Mouse (Mus musculus): ENCODE results near the gene Ttc33. TPM values are rescaled to one million over a fixed set of nuclear protein-coding genes. Genes with fewer than 3 reads are reported as not detected.

The Ttc33 gene
- total and polyA plus RNA-seq, 3 experiments, result 21.0 to 26.2 TPM; not detected in 1

- H3K27me3 ChIP-seq (ENCODE audit: control insufficient read depth in 1 of 2, insufficient read depth in 2 of 2, low read length in 2 of 2), result no peaks in the 10 kb centered on the region
- H3K36me3 ChIP-seq (ENCODE audit: control insufficient read depth in 1 of 2, insufficient read depth in 2 of 2, low read length in 2 of 2), result peaks cover 0 to 16% of the 10 kb centered on the region in 2 experiments; a peak in 2 of 4 replicates
- no peak overlapping the region for H3K27ac ChIP-seq (ENCODE audit: control insufficient read depth, low read depth, low read length)
- peak; percentile 55 for DNase-seq (ENCODE audit: low read depth, low spot score)
- H3K79me2 ChIP-seq (ENCODE audit: control insufficient read depth, insufficient read depth, low read length, poor library complexity), result no peaks in the 10 kb centered on the region
- H3K4me3 ChIP-seq (ENCODE audit: control insufficient read depth in 1 of 2, insufficient read depth in 1 of 2, low read depth in 2 of 2, low read length in 2 of 2), result no peak overlapping the region
- no peaks in the 10 kb centered on the region for H3K9me3 ChIP-seq (replicated peaks; ENCODE audit: insufficient read depth, low read length)
- no peak overlapping the region for H3K9ac ChIP-seq (ENCODE audit: control insufficient read depth, low read depth, low read length, poor library complexity, severe bottlenecking)
- TF ChIP-seq ELF1 (IDR thresholded peaks at IDR 0.05; ENCODE audit: low read depth, low read length) (no peak), CHD1 (IDR thresholded peaks at IDR 0.05; ENCODE audit: low read depth, low read length) (no peak), SIN3A (IDR thresholded peaks at IDR 0.05; ENCODE audit: low read length) (no peak), TCF12 (IDR thresholded peaks at IDR 0.05; ENCODE audit: low read depth, low read length) (no peak), EP300 (IDR thresholded peaks at IDR 0.05; ENCODE audit: low read depth in 1 of 2, low read length in 2 of 2) (no peak), NELFE (IDR thresholded peaks at IDR 0.05; ENCODE audit: low read depth, low read length) (no peak), POLR2AphosphoS2 (IDR thresholded peaks at IDR 0.05; ENCODE audit: low read length) (no peak), MAZ (IDR thresholded peaks at IDR 0.05; ENCODE audit: low read depth, low read length) (no peak), RAD21 (IDR thresholded peaks at IDR 0.05; ENCODE audit: low read depth, low read length) (peak; percentile 77), MYC (IDR thresholded peaks at IDR 0.05; ENCODE audit: low read depth, low read length) (no peak), RCOR1 (IDR thresholded peaks at IDR 0.05; ENCODE audit: low read depth, low read length) (no peak), CTCF (IDR thresholded peaks at IDR 0.05 in 2 of 3, conservative IDR thresholded peaks at IDR 0.05 in 1 of 3; ENCODE audit: control insufficient read depth in 1 of 3, insufficient read depth in 1 of 3, low read depth in 2 of 3, low read length in 3 of 3, poor library complexity in 1 of 3, severe bottlenecking in 1 of 3) (peak; percentile 1 to 69 (median 52); a peak in 4 of 6 replicates), CHD2 (IDR thresholded peaks at IDR 0.05; ENCODE audit: low read length) (no peak), SMC3 (IDR thresholded peaks at IDR 0.05; ENCODE audit: low read depth, low read length) (peak; percentile 61), JUND (IDR thresholded peaks at IDR 0.05; ENCODE audit: low read depth, low read length) (no peak), MXI1 (IDR thresholded peaks at IDR 0.05; ENCODE audit: low read depth, low read length) (no peak), ZNF384 (IDR thresholded peaks at IDR 0.05; ENCODE audit: low read depth, low read length) (no peak), POLR2A (IDR thresholded peaks at IDR 0.05; ENCODE audit: control insufficient read depth in 1 of 2, insufficient read depth in 1 of 2, low read depth in 1 of 2, low read length in 2 of 2, poor library complexity in 1 of 2) (no peak), ZMIZ1 (IDR thresholded peaks at IDR 0.05; ENCODE audit: low read depth, low read length) (no peak), ETS1 (IDR thresholded peaks at IDR 0.05; ENCODE audit: low read depth, low read length) (no peak), USF2 (IDR thresholded peaks at IDR 0.05; ENCODE audit: borderline replicate concordance in 1 of 2, insufficient read depth in 1 of 2, low read depth in 1 of 2, low read length in 2 of 2) (no peak), TAL1 (IDR thresholded peaks at IDR 0.05; ENCODE audit: low read length) (no peak), MAFK (IDR thresholded peaks at IDR 0.05; ENCODE audit: borderline replicate concordance, low read depth, low read length) (no peak), GABPA (IDR thresholded peaks at IDR 0.05; ENCODE audit: low read depth, low read length) (no peak), BHLHE40 (IDR thresholded peaks at IDR 0.05; ENCODE audit: borderline replicate concordance, low read depth, low read length) (no peak), ZC3H11A (IDR thresholded peaks at IDR 0.05; ENCODE audit: low read depth, low read length) (peak; percentile 48; the same call in 1 of the 2 replicates)
- peaks cover 2 to 6% of the 10 kb centered on the region in 2 experiments; a peak in 1 of 4 replicates for H3K4me1 ChIP-seq (ENCODE audit: control insufficient read depth in 1 of 2, insufficient read depth in 2 of 2, low read length in 2 of 2)
Observed at GRCm38 (mm10) chr15:5193833-5194232, 8.5 kb downstream of the Ttc33 start.
